Mouse (Mus musculus): ENCODE results near the gene Gm28870. TPM values are rescaled to one million over a fixed set of nuclear protein-coding genes. Genes with fewer than 3 reads are reported as not detected.
"Not testable (repeated sequence)": the region's sequence is repeated elsewhere in the genome, so short reads cannot be mapped to it uniquely, and the experiment has no call there.

Gm28870 gene
- not detected in 2 replicates for polyA plus RNA-seq (2015; fragmentation: Nextera tagmentation; extraction: Ambion mirVana)

GRCm38 (mm10) chrY:50096976-50097375 is at the start of gene Gm28870:
Gene Gm28870 (plus strand): TSS chrY:50097276.
- WGBS, result no CpG with 5 or more reads among the region's 2 CpGs
- not testable (repeated sequence) for H3K9ac ChIP-seq; H3K4me3 ChIP-seq; H3K4me2 ChIP-seq (replicated peaks); H3K27me3 ChIP-seq; H3K4me1 ChIP-seq; H3K9me3 ChIP-seq; H3K36me3 ChIP-seq; ATAC-seq (ENCODE audit: low FRiP score, low read depth); H3K27ac ChIP-seq

Data from limb, embryonic 13.5 days (tissue).